Mouse (Mus musculus): ENCODE results near the gene Ndufs6. TPM values are rescaled to one million over a fixed set of nuclear protein-coding genes. Genes with fewer than 3 reads are reported as not detected.

The Ndufs6 gene
- polyA plus RNA-seq, 1 experiment from 2014 or later: 837 TPM

GRCm38 (mm10) chr13:73306085-73306410, 22.3 kb downstream of the Ndufs6 start:
- Histone ChIP-seq H3K27me3 (ENCODE audit: control insufficient read depth, insufficient read depth, low read length) (no peaks in the 10 kb centered on the region), H3K9ac (ENCODE audit: low read length) (no peak overlapping the region), H3K4me1 (ENCODE audit: control insufficient read depth in 2 of 2, insufficient read depth in 2 of 2, low read length in 2 of 2) (peaks cover 19 to 29% of the 10 kb centered on the region in 2 experiments), H3K36me3 (ENCODE audit: control insufficient read depth, insufficient read depth, low read length) (no peaks in the 10 kb centered on the region), H3K4me2 (ENCODE audit: low read length) (no peak overlapping the region), H3K9me3 (ENCODE audit: control insufficient read depth, low read length) (no peaks in the 10 kb centered on the region), H3K4me3 (ENCODE audit: control insufficient read depth in 1 of 2, insufficient read depth in 1 of 2, low read depth in 1 of 2, low read length in 2 of 2) (no peak overlapping the region), H3K27ac (replicated peaks in 1 of 2; ENCODE audit: control insufficient read depth in 1 of 2, insufficient read depth in 1 of 2, low read depth in 2 of 2, low read length in 2 of 2) (peak overlapping the region; percentile 20 to 74; a peak in 2 of 4 replicates)
- ATAC-seq (ENCODE audit: insufficient number of reproducible peaks, insufficient read depth, low FRiP score, low read depth): no peak
- 42% methylated on average over 4 of the region's 4 CpGs for WGBS

- ATAC-seq (ENCODE audit: insufficient number of reproducible peaks, insufficient read depth, low FRiP score, low read depth): no peak
- WGBS: 53% methylated on average over 8 of the region's 8 CpGs
- H3K4me1 ChIP-seq (ENCODE audit: control insufficient read depth in 2 of 2, insufficient read depth in 2 of 2, low read length in 2 of 2): peaks cover 19 to 30% of the 10 kb centered on the region in 2 experiments
Measured at GRCm38 (mm10) chr13:73305398-73306084, 22.8 kb downstream of the Ndufs6 start.

GRCm38 (mm10) chr13:73304729-73305128, 23.6 kb downstream of the Ndufs6 start:
- peak overlapping the region; percentile 74 to 75 for H3K27ac ChIP-seq (replicated peaks in 1 of 2; ENCODE audit: control insufficient read depth in 1 of 2, insufficient read depth in 1 of 2, low read depth in 2 of 2, low read length in 2 of 2)

More at GRCm38 (mm10) chr13:73305398-73306084, 22.8 kb downstream of the Ndufs6 start:
- 0 out of 2 replicates have a peak overlapping the region, but pooled peaks have one; percentile 47 for H3K9ac ChIP-seq (ENCODE audit: low read length)
- H3K9me3 ChIP-seq (ENCODE audit: control insufficient read depth, low read length): no peaks in the 10 kb centered on the region
- no peaks in the 10 kb centered on the region for H3K36me3 ChIP-seq (ENCODE audit: control insufficient read depth, insufficient read depth, low read length)
- H3K27me3 ChIP-seq (ENCODE audit: control insufficient read depth, insufficient read depth, low read length): no peaks in the 10 kb centered on the region
- H3K4me2 ChIP-seq (ENCODE audit: low read length): no peak overlapping the region
- peak overlapping the region; percentile 42 to 74 for H3K27ac ChIP-seq (replicated peaks in 1 of 2; ENCODE audit: control insufficient read depth in 1 of 2, insufficient read depth in 1 of 2, low read depth in 2 of 2, low read length in 2 of 2)
- H3K4me3 ChIP-seq (ENCODE audit: control insufficient read depth in 1 of 2, insufficient read depth in 1 of 2, low read depth in 1 of 2, low read length in 2 of 2): no peak overlapping the region

GRCm38 (mm10) chr13:73299322-73299721, 29.0 kb downstream of the Ndufs6 start:
- H3K27ac ChIP-seq (replicated peaks in 1 of 2; ENCODE audit: control insufficient read depth in 1 of 2, insufficient read depth in 1 of 2, low read depth in 2 of 2, low read length in 2 of 2): peak overlapping the region; percentile 92
- H3K36me3 ChIP-seq (ENCODE audit: control insufficient read depth, insufficient read depth, low read length): no peaks in the 10 kb centered on the region
- no peak overlapping the region for H3K4me3 ChIP-seq (ENCODE audit: control insufficient read depth in 1 of 2, insufficient read depth in 1 of 2, low read depth in 1 of 2, low read length in 2 of 2)
- peaks cover 20 to 35% of the 10 kb centered on the region in 2 experiments for H3K4me1 ChIP-seq (ENCODE audit: control insufficient read depth in 2 of 2, insufficient read depth in 2 of 2, low read length in 2 of 2)
- 32% methylated on average over 5 of the region's 5 CpGs for WGBS
- no peaks in the 10 kb centered on the region for H3K27me3 ChIP-seq (ENCODE audit: control insufficient read depth, insufficient read depth, low read length)
- peak; percentile 51 for ATAC-seq (ENCODE audit: insufficient number of reproducible peaks, insufficient read depth, low FRiP score, low read depth)
- H3K4me2 ChIP-seq (ENCODE audit: low read length): no peak overlapping the region
- 0 out of 2 replicates have a peak overlapping the region, but pooled peaks have one; percentile 16 for H3K9ac ChIP-seq (ENCODE audit: low read length)
- no peaks in the 10 kb centered on the region for H3K9me3 ChIP-seq (ENCODE audit: control insufficient read depth, low read length)

More at GRCm38 (mm10) chr13:73304729-73305128, 23.6 kb downstream of the Ndufs6 start:
- Histone ChIP-seq H3K4me2 (ENCODE audit: low read length) (no peak overlapping the region), H3K27me3 (ENCODE audit: control insufficient read depth, insufficient read depth, low read length) (no peaks in the 10 kb centered on the region), H3K4me1 (ENCODE audit: control insufficient read depth in 2 of 2, insufficient read depth in 2 of 2, low read length in 2 of 2) (peaks cover 22 to 36% of the 10 kb centered on the region in 2 experiments), H3K36me3 (ENCODE audit: control insufficient read depth, insufficient read depth, low read length) (no peaks in the 10 kb centered on the region), H3K9ac (ENCODE audit: low read length) (no peak overlapping the region), H3K4me3 (ENCODE audit: control insufficient read depth in 1 of 2, insufficient read depth in 1 of 2, low read depth in 1 of 2, low read length in 2 of 2) (no peak overlapping the region), H3K9me3 (ENCODE audit: control insufficient read depth, low read length) (no peaks in the 10 kb centered on the region)
- 25% methylated on average over 6 of the region's 6 CpGs for WGBS
- ATAC-seq (ENCODE audit: insufficient number of reproducible peaks, insufficient read depth, low FRiP score, low read depth): peak; percentile 53

GRCm38 (mm10) chr13:73298717-73299116, 29.6 kb downstream of the Ndufs6 start:
- H3K27ac ChIP-seq (replicated peaks in 1 of 2; ENCODE audit: control insufficient read depth in 1 of 2, insufficient read depth in 1 of 2, low read depth in 2 of 2, low read length in 2 of 2): peak overlapping the region; percentile 92
- no peaks in the 10 kb centered on the region for H3K36me3 ChIP-seq (ENCODE audit: control insufficient read depth, insufficient read depth, low read length)
- no peaks in the 10 kb centered on the region for H3K9me3 ChIP-seq (ENCODE audit: control insufficient read depth, low read length)
- no peaks in the 10 kb centered on the region for H3K27me3 ChIP-seq (ENCODE audit: control insufficient read depth, insufficient read depth, low read length)
- peaks cover 20 to 30% of the 10 kb centered on the region in 2 experiments for H3K4me1 ChIP-seq (ENCODE audit: control insufficient read depth in 2 of 2, insufficient read depth in 2 of 2, low read length in 2 of 2)
- 0 out of 2 replicates have a peak overlapping the region, but pooled peaks have one; percentile 20 for H3K4me2 ChIP-seq (ENCODE audit: low read length)
- peak; percentile 94 for ATAC-seq (ENCODE audit: insufficient number of reproducible peaks, insufficient read depth, low FRiP score, low read depth)
- no peak overlapping the region for H3K9ac ChIP-seq (ENCODE audit: low read length)
- no peak overlapping the region for H3K4me3 ChIP-seq (ENCODE audit: control insufficient read depth in 1 of 2, insufficient read depth in 1 of 2, low read depth in 1 of 2, low read length in 2 of 2)
- 8% methylated on average over 4 of the region's 4 CpGs for WGBS

- peaks cover 29 to 35% of the 10 kb centered on the region in 2 experiments for H3K4me1 ChIP-seq (ENCODE audit: control insufficient read depth in 2 of 2, insufficient read depth in 2 of 2, low read length in 2 of 2)
- no peaks in the 10 kb centered on the region for H3K27me3 ChIP-seq (ENCODE audit: control insufficient read depth, insufficient read depth, low read length)
- 9% methylated on average over 2 of the region's 2 CpGs for WGBS
- no peak overlapping the region for H3K4me3 ChIP-seq (ENCODE audit: control insufficient read depth in 1 of 2, insufficient read depth in 1 of 2, low read depth in 1 of 2, low read length in 2 of 2)
- no peak overlapping the region for H3K4me2 ChIP-seq (ENCODE audit: low read length)
- no peaks in the 10 kb centered on the region for H3K9me3 ChIP-seq (ENCODE audit: control insufficient read depth, low read length)
- no peak for ATAC-seq (ENCODE audit: insufficient number of reproducible peaks, insufficient read depth, low FRiP score, low read depth)
- peak overlapping the region; percentile 36; the same call in 1 of the 2 replicates for H3K9ac ChIP-seq (ENCODE audit: low read length)
- H3K36me3 ChIP-seq (ENCODE audit: control insufficient read depth, insufficient read depth, low read length): no peaks in the 10 kb centered on the region
- peak overlapping the region; percentile 58 to 83 for H3K27ac ChIP-seq (replicated peaks in 1 of 2; ENCODE audit: control insufficient read depth in 1 of 2, insufficient read depth in 1 of 2, low read depth in 2 of 2, low read length in 2 of 2)
Measured at GRCm38 (mm10) chr13:73291102-73291501, 37.2 kb downstream of the Ndufs6 start.

- 58% methylated on average over 6 of the region's 6 CpGs for WGBS
- H3K4me2 ChIP-seq (ENCODE audit: low read length): no peak overlapping the region
- H3K4me1 ChIP-seq (ENCODE audit: control insufficient read depth in 2 of 2, insufficient read depth in 2 of 2, low read length in 2 of 2): peaks cover 29 to 35% of the 10 kb centered on the region in 2 experiments
- ATAC-seq (ENCODE audit: insufficient number of reproducible peaks, insufficient read depth, low FRiP score, low read depth): 0 out of 2 replicates have a peak, but pooled peaks have one; percentile 22
- H3K9ac ChIP-seq (ENCODE audit: low read length): peak overlapping the region; percentile 57
- no peaks in the 10 kb centered on the region for H3K27me3 ChIP-seq (ENCODE audit: control insufficient read depth, insufficient read depth, low read length)
- no peaks in the 10 kb centered on the region for H3K9me3 ChIP-seq (ENCODE audit: control insufficient read depth, low read length)
- H3K36me3 ChIP-seq (ENCODE audit: control insufficient read depth, insufficient read depth, low read length): no peaks in the 10 kb centered on the region
- H3K4me3 ChIP-seq (ENCODE audit: control insufficient read depth in 1 of 2, insufficient read depth in 1 of 2, low read depth in 1 of 2, low read length in 2 of 2): no peak overlapping the region
- peak overlapping the region; percentile 58 to 83 for H3K27ac ChIP-seq (replicated peaks in 1 of 2; ENCODE audit: control insufficient read depth in 1 of 2, insufficient read depth in 1 of 2, low read depth in 2 of 2, low read length in 2 of 2)
Measured at GRCm38 (mm10) chr13:73290206-73290605, 38.1 kb downstream of the Ndufs6 start.

Measured in heart, embryonic 14.5 days (tissue).